Mouse (Mus musculus): ENCODE measurements around the gene Slit3.

Gene Slit3

GRCm38 (mm10) chr11:35452413-35452812 lies 331.4 kb downstream of the Slit3 start:
- no peak for DNase-seq (ENCODE audit: low read depth, low spot score)

GRCm38 (mm10) chr11:35454191-35454725 lies 333.2 kb downstream of the Slit3 start:
- DNase-seq (ENCODE audit: low read depth, low spot score): no peak

GRCm38 (mm10) chr11:35454781-35455180 lies 333.8 kb downstream of the Slit3 start:
- no peak for DNase-seq (ENCODE audit: low read depth, low spot score)

- no peak for DNase-seq (ENCODE audit: low read depth, low spot score)
Measured at GRCm38 (mm10) chr11:35458068-35458467, 337.0 kb downstream of the Slit3 start.

GRCm38 (mm10) chr11:35466701-35467100 lies 345.7 kb downstream of the Slit3 start:
- DNase-seq (ENCODE audit: low read depth, low spot score): no peak

- DNase-seq (ENCODE audit: low read depth, low spot score): no peak
Measured at GRCm38 (mm10) chr11:35468847-35469246, 347.8 kb downstream of the Slit3 start.

- DNase-seq (ENCODE audit: low read depth, low spot score): no peak
Measured at GRCm38 (mm10) chr11:35469940-35470339, 348.9 kb downstream of the Slit3 start.

- no peak for DNase-seq (ENCODE audit: low read depth, low spot score)
Measured at GRCm38 (mm10) chr11:35470853-35471252, 349.8 kb downstream of the Slit3 start.

- no peak for DNase-seq (ENCODE audit: low read depth, low spot score)
Measured at GRCm38 (mm10) chr11:35472842-35473616, 352.0 kb downstream of the Slit3 start.

GRCm38 (mm10) chr11:35473617-35473996 lies 352.6 kb downstream of the Slit3 start:
- DNase-seq (ENCODE audit: low read depth, low spot score): no peak

GRCm38 (mm10) chr11:35480146-35480545 lies 359.1 kb downstream of the Slit3 start:
- no peak for DNase-seq (ENCODE audit: low read depth, low spot score)

GRCm38 (mm10) chr11:35481611-35482363 lies 360.8 kb downstream of the Slit3 start:
- DNase-seq (ENCODE audit: low read depth, low spot score): no peak

GRCm38 (mm10) chr11:35487966-35488365 lies 366.9 kb downstream of the Slit3 start:
- DNase-seq (ENCODE audit: low read depth, low spot score): no peak

GRCm38 (mm10) chr11:35491701-35492100 lies 370.7 kb downstream of the Slit3 start:
- no peak for DNase-seq (ENCODE audit: low read depth, low spot score)

GRCm38 (mm10) chr11:35496874-35497273 lies 375.9 kb downstream of the Slit3 start:
- no peak for DNase-seq (ENCODE audit: low read depth, low spot score)

GRCm38 (mm10) chr11:35497961-35498360 lies 376.9 kb downstream of the Slit3 start:
- DNase-seq (ENCODE audit: low read depth, low spot score): no peak

- no peak for DNase-seq (ENCODE audit: low read depth, low spot score)
Measured at GRCm38 (mm10) chr11:35502128-35502527, 381.1 kb downstream of the Slit3 start.

GRCm38 (mm10) chr11:35504051-35504450 lies 383.0 kb downstream of the Slit3 start:
- no peak for DNase-seq (ENCODE audit: low read depth, low spot score)

- DNase-seq (ENCODE audit: low read depth, low spot score): no peak
Measured at GRCm38 (mm10) chr11:35504916-35505315, 383.9 kb downstream of the Slit3 start.

GRCm38 (mm10) chr11:35505316-35505715 lies 384.3 kb downstream of the Slit3 start:
- DNase-seq (ENCODE audit: low read depth, low spot score): peak; percentile 61

- DNase-seq (ENCODE audit: low read depth, low spot score): no peak
Measured at GRCm38 (mm10) chr11:35505817-35506216, 384.8 kb downstream of the Slit3 start.

- no peak for DNase-seq (ENCODE audit: low read depth, low spot score)
Measured at GRCm38 (mm10) chr11:35507781-35508390, 386.9 kb downstream of the Slit3 start.
